Mouse (Mus musculus) c-Kit-positive CD71-positive TER-119-negative erythroid progenitor cells, embryonic 14.5 days (primary cell): ENCODE measurements around the gene Uqcc2.

Experiments
- DNase-seq: peaks from one replicate; pipeline ENCODE4 v3.0.0-alpha.2; 2013; ENCODE audit warnings: low read depth

The Uqcc2 gene

DNA sequence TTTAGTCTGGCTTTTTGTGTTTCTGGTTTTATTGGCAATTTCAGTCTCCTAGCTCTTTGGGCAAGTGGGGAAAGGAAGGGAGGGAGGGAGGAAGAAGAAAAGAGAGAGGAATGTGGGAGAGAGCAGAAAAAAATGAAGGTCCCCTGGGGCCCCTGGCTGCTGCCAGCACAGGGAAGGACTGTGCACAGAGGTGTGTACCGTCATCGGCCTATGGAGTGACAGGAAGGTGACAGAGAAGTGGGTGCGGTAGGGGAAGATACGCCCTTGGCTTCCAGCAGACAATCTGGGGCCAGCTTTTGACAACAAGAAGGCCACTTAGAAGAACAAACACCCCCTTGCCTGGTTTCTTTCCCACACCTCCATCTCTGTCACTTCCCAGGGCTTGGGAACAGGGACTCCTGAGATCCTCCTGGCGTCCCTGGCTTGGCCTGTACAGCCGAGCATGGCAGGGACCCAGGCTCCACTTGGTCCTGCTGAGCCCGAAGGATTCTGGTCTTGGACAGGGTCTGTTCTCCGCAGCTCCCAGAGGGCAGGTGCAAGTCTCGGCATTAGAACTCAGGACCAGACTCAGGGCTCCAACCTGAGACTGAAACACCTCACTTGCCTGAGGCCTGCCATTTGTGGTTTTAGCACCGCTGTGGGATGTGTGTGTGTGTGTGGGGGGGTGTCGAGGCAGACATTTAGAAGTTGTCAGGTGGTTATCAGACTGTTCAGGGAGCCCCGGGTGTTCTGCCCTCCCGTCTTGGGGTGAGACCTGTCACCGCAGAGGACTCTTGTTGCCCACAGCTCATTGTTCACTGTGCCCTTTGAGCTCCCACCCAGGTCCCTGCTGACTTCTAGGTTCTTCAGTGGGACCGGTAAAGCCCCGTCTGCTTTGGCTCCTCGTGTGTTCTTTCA, 58.6 kb downstream of the Uqcc2 start:
- no peak for DNase-seq

DNA sequence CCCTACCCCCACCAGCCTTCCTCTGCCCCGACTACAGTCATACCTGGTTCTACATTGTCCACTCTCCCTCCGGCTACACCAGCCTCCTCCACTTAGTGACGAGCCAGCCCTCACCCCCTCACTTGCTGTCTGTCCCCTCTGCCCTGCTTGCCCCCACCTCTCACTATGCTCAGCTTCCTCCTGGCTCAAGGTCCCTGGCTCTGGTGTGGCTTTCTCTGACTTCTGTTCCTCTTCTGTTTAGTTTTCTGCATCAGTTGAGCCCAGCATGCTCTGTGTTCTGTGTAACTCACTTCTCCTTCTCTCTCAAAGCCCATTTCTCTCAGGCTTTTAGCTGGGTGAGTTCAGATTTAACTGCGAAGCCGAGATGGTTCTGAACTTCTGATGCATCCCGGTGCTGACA, 59.5 kb downstream of the Uqcc2 start:
- no peak for DNase-seq

DNA sequence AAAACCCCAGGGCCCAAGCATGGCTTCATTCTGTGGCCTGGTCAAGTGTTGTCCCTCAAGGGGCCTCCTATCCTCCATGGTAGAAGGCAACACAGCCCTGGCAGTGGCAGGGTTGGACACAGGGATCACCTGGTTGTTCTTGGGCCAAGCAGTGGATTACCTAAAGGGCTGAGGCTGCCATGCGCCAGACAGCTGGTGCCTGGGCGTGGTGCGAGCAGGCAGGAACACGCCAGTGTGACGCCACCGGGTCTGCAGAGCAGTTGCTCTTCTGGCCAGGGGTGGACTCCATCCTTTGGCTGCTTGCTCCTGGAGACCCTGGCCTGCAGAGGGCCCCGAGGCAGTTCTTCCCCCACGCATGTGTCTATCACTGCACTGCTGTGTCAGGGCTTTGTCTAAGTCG, 59.9 kb downstream of the Uqcc2 start:
- DNase-seq: no peak

DNA sequence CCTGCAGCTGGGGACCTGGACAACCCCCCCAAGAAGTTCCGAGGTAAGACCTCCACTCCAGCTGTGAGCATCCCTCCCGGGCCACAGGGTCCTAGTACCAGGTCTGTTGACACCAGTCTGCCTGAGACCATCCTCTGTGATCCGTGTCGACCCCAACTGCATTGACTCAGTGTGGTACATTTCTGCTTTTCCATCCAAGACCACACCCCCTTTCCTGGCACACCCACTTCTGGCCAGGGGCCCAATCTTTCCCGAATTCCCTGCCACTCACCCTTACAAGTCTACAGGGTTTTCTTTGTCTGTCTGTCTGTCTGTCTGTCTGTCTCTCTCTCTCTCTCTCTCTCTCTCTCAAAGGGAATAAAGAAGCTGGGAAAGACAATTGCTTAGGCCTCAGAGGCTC, 60.6 kb downstream of the Uqcc2 start:
- DNase-seq: no peak
